Mouse (Mus musculus) heart, embryonic 16.5 days (tissue): Measurements from ENCODE around the gene Tfcp2. TPM values are rescaled to one million over a fixed set of nuclear protein-coding genes. Genes with fewer than 3 reads are reported as not detected.
"Not testable (repeated sequence)": the region's sequence is repeated elsewhere in the genome, so short reads cannot be mapped to it uniquely, and the experiment has no call there.

ENCODE experiments used
- ATAC-seq: fragments of 200-750 bp; cut with Nextera tagmentation; replicated peaks from 2 replicates; pipeline ENCODE4 v1.8.0; 2017; ENCODE audit warnings: moderate number of reproducible peaks; ENCODE audit not compliant: insufficient read depth, low FRiP score; ENCODE audit errors: extremely low read depth
- H3K27ac ChIP-seq: fragments of 300-500 bp; sonication (generic); 2 replicates; pipeline ENCODE4 v1.5.1; 2014; ENCODE audit warnings: mild to moderate bottlenecking, low read length, control low read depth, moderate library complexity
- H3K27me3 ChIP-seq: fragments of 300-500 bp; sonication (generic); 2 replicates; pipeline ENCODE4 v1.6.1; 2014; ENCODE audit warnings: low read length, mixed read lengths; ENCODE audit not compliant: control insufficient read depth, insufficient read depth
- H3K36me3 ChIP-seq: fragments of 300-500 bp; sonication (generic); 2 replicates; pipeline ENCODE4 v1.6.1; 2014; ENCODE audit not compliant: control insufficient read depth, insufficient read depth
- H3K4me1 ChIP-seq: fragments of 300-500 bp; sonication (generic); 2 replicates; pipeline ENCODE4 v1.6.1; 2014; ENCODE audit warnings: low read length, mixed read lengths; ENCODE audit not compliant: control insufficient read depth, insufficient read depth
- H3K4me2 ChIP-seq: fragments of 300-500 bp; sonication (generic); 2 replicates; pipeline ENCODE4 v1.6.1; 2014; ENCODE audit warnings: low read depth, mild to moderate bottlenecking, control low read depth, low read length
- H3K4me3 ChIP-seq: fragments of 300-500 bp; sonication (generic); 2 replicates; pipeline ENCODE4 v1.5.1; 2014; ENCODE audit warnings: mild to moderate bottlenecking, control low read depth, low read length
- H3K9ac ChIP-seq: fragments of 300-500 bp; sonication (generic); 2 replicates; pipeline ENCODE4 v1.6.1; 2014; ENCODE audit warnings: low read length, control low read depth
- H3K9me3 ChIP-seq: fragments of 300-500 bp; sonication (generic); replicated peaks from 2 replicates; pipeline ENCODE4 v1.6.1; 2016; ENCODE audit warnings: low read length; ENCODE audit not compliant: control insufficient read depth
- WGBS: fragments of 180-500 bp; shearing (Covaris S2); extraction: QIAGEN DNeasy Blood & Tissue Kit; methylation state at CpG from one replicate; pipeline ENCODE4 v1.1.7; 2014; 5-methylcytosine and 5-hydroxymethylcytosine counted together
- polyA plus RNA-seq: library from polyadenylated mRNA; unstranded; fragments of >200 nt; fragmentation: Nextera tagmentation; extraction: Ambion mirVana; gene quantifications from 2 replicates; pipeline ENCODE4 v1.2.1, GENCODE M21; 2015

The Tfcp2 gene
- polyA plus RNA-seq, 1 experiment from 2014 or later: 16.0 TPM

DNA sequence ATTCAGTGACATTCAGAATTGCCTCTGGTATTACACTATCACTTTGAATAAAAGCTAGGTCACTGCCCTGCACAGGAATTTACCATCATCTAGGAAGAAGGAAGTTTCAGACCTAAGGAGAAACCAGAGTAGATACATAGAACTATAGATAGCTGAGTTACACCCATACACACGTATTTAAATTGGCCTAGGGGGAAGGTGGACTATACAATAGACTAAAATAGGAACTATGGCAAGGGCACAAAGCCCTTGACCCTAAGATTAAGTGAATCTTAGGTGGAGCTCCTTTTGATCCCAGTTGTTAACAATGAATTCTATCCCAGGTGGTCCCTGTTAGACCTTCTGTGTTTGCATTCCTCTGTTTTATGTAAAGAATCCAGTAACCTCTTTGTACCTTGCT, 10.8 kb downstream of the Tfcp2 start:
- ATAC-seq, H3K36me3 ChIP-seq, H3K4me3 ChIP-seq, H3K4me2 ChIP-seq, H3K27me3 ChIP-seq, H3K4me1 ChIP-seq, H3K27ac ChIP-seq, H3K9me3 ChIP-seq, H3K9ac ChIP-seq: not testable (repeated sequence)
- WGBS: 46% methylated on average over 1 of the region's 1 CpGs

DNA sequence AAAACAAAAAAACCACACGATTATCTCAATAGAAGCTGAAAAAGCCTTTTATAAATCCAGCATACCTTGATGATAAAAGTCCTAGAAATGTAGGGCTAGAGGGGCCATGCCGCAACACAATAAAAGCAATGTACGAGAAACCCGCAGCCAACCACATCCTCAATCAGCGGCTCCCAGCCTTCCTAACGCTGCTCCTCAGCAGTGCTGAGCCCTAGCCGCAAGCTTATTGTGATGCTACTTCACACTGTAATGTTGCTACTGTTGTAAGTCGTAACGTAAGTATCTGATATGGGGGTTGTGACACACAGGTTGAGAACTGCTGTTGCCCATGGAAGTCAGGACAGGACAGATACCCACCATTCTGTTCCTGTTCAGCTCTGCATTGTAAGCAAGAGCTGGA, 12.4 kb downstream of the Tfcp2 start:
- H3K27me3 ChIP-seq: no peaks in the 10 kb centered on the region
- no peak for ATAC-seq
- H3K36me3 ChIP-seq: no peaks in the 10 kb centered on the region
- H3K9ac ChIP-seq: no peak overlapping the region
- no peak overlapping the region for H3K4me3 ChIP-seq
- H3K4me1 ChIP-seq: no peaks in the 10 kb centered on the region; the same call in 1 of the 2 replicates
- WGBS: 87% methylated on average over 9 of the region's 9 CpGs
- no peaks in the 10 kb centered on the region for H3K9me3 ChIP-seq
- H3K4me2 ChIP-seq: no peak overlapping the region
- H3K27ac ChIP-seq: no peak overlapping the region

DNA sequence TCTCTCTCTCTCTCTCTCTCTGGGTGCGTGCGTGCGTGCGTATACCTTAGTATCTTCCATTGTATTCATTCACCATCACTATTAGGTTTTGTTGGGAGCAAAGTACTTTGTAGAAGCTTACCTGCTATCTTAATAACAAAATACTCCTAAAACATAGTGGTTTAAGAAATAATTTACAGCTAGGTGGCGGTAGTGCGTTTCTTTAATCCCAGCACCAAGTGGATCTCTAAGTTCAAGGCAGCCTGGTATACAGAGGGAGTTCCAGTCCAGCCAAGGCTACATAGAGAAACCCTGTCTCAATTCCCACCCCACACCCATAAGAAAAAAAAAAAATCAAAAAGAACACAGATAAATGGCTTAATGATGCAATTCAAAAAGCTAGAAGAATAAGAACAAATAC, 13.9 kb downstream of the Tfcp2 start:
- 82% methylated on average over 6 of the region's 6 CpGs for WGBS
- Histone ChIP-seq H3K27ac (no peak overlapping the region), H3K4me3 (no peak overlapping the region), H3K4me1 (no peaks in the 10 kb centered on the region; the same call in 1 of the 2 replicates), H3K9ac (no peak overlapping the region), H3K36me3 (no peaks in the 10 kb centered on the region), H3K9me3 (no peaks in the 10 kb centered on the region), H3K27me3 (no peaks in the 10 kb centered on the region), H3K4me2 (no peak overlapping the region)
- ATAC-seq: no peak

DNA sequence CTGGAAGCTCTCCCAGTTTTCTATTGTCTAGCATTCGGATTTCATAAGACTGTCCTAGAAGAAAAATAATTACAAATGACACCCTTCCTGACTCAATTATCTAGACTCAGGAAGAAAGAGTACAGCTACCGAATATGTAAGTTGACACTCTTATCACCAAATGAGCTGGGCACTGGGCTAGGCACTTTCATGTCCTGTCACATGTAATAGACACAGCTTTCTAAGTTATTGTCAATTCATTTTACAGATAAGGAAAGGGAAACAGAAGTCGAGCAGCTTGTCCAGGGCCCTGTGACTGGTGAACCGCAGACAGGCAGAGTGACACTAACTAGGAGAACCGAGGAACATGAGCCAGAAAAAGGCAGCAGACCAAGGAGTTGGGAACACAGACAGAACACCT, 23.9 kb downstream of the Tfcp2 start:
- no peak for ATAC-seq
- Histone ChIP-seq H3K9me3 (no peaks in the 10 kb centered on the region), H3K27me3 (no peaks in the 10 kb centered on the region), H3K4me1 (0 out of 2 replicates have a peak, but pooled peaks cover 3% of the 10 kb centered on the region), H3K27ac (no peak overlapping the region; the same call in none of the 2 replicates), H3K9ac (no peak overlapping the region; the same call in 1 of the 2 replicates), H3K36me3 (0 out of 2 replicates have a peak, but pooled peaks cover 2% of the 10 kb centered on the region), H3K4me2 (no peak overlapping the region), H3K4me3 (no peak overlapping the region)
- 28% methylated on average over 5 of the region's 5 CpGs for WGBS

DNA sequence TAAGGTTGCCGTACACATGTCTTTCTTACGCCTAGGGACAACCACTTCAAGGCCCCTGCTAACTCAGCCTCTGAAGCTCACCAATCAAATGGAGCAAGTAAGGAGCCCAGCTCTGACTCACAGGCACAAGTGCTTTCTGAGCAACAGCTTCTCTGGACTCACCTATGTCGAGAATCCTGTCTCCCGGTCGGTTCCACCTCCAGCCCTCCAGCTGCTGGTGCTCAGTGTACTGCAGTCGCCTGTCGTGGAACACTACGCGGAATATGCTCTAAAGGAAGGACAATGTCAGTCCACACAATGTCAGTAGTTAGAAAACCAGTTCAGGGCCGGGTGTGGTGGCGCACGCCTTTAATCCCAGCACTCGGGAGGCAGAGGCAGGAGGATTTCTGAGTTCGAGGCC, 26.4 kb downstream of the Tfcp2 start:
- Histone ChIP-seq H3K27ac (no peak overlapping the region), H3K9ac (no peak overlapping the region)

DNA sequence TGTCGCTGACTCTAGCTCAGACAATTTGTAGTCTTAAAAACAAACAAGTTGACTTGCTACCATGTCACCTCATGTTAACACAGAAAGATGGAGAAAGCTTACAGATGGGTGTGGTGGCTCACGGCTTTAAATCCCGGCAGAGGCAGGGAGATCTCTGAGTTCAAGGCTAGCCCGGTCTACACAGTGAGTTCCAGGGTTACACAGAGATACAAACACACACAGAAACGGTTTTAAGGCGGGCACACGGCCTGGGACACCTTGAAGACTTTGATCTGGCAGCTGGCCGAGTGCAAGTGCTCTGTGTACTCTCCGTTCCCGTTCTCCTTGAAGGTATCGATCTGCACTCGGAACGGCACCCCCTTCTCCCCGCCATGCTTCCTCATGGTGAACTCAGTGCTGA, 31.5 kb downstream of the Tfcp2 start:
- no peaks in the 10 kb centered on the region for H3K27me3 ChIP-seq
- no peak overlapping the region for H3K4me3 ChIP-seq
- 92% methylated on average over 14 of the region's 14 CpGs for WGBS
- H3K9ac ChIP-seq: no peak overlapping the region
- H3K4me1 ChIP-seq: no peaks in the 10 kb centered on the region
- H3K4me2 ChIP-seq: no peak overlapping the region
- no peak overlapping the region for H3K27ac ChIP-seq
- no peaks in the 10 kb centered on the region for H3K9me3 ChIP-seq
- ATAC-seq: no peak
- peaks cover 13% of the 10 kb centered on the region; the same call in 1 of the 2 replicates for H3K36me3 ChIP-seq

More for the DNA sequence above, 26.4 kb downstream of the Tfcp2 start:
- no peaks in the 10 kb centered on the region for H3K9me3 ChIP-seq
- no peak for ATAC-seq
- H3K4me3 ChIP-seq: no peak overlapping the region
- H3K36me3 ChIP-seq: peaks cover 8% of the 10 kb centered on the region; the same call in 1 of the 2 replicates
- H3K4me1 ChIP-seq: 0 out of 2 replicates have a peak, but pooled peaks cover 3% of the 10 kb centered on the region
- WGBS: 91% methylated on average over 14 of the region's 14 CpGs
- H3K4me2 ChIP-seq: no peak overlapping the region
- no peaks in the 10 kb centered on the region for H3K27me3 ChIP-seq

DNA sequence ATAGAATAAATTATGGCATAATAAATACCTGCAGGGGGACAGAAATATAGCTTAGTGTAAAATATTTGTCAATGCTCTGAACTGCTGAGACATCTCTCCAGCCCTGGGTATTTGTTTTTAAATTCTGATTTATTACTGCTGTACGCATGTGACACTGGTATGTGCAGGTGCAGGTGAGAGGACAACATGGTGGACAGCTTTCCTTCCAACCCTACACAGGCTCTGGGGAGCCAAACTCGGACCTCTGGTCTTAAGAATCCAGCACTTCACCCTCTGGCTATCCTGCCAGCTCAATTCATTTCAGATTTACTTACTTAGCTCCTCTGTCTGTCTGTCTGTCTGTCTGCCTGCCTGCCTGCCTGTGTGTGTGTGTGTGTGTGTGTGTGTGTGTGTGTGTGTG, 36.7 kb downstream of the Tfcp2 start:
- Histone ChIP-seq H3K9ac (no peak overlapping the region), H3K27me3 (no peaks in the 10 kb centered on the region), H3K27ac (no peak overlapping the region), H3K4me1 (no peaks in the 10 kb centered on the region), H3K4me2 (no peak overlapping the region), H3K4me3 (no peak overlapping the region), H3K36me3 (peaks cover 36% of the 10 kb centered on the region), H3K9me3 (no peaks in the 10 kb centered on the region)
- WGBS: 92% methylated on average over 2 of the region's 2 CpGs
- no peak for ATAC-seq

DNA sequence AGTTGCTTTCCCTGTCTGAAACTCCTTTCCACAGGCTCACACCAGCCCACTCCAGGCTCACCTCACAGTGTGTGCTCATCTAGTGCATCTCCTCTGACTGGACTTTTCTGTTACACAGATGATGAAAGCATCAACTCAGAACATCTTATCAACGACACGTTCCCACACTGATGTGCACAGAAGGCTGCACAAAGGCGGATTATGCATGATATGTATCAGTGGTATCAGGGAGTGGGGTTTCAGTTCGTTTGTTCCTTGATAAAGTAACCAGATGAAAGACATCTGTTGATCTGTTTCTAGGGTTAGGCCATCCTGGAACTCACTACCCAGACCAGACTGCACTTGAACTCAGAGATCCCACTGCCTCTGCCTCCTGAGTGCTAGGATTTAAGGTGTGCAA, 38.4 kb downstream of the Tfcp2 start:
- Histone ChIP-seq H3K9me3 (no peaks in the 10 kb centered on the region), H3K4me1 (no peaks in the 10 kb centered on the region), H3K27me3 (no peaks in the 10 kb centered on the region), H3K4me3 (no peak overlapping the region), H3K27ac (no peak overlapping the region), H3K36me3 (peaks cover 40% of the 10 kb centered on the region), H3K9ac (no peak overlapping the region), H3K4me2 (no peak overlapping the region)
- ATAC-seq: no peak
- 66% methylated on average over 4 of the region's 4 CpGs for WGBS

DNA sequence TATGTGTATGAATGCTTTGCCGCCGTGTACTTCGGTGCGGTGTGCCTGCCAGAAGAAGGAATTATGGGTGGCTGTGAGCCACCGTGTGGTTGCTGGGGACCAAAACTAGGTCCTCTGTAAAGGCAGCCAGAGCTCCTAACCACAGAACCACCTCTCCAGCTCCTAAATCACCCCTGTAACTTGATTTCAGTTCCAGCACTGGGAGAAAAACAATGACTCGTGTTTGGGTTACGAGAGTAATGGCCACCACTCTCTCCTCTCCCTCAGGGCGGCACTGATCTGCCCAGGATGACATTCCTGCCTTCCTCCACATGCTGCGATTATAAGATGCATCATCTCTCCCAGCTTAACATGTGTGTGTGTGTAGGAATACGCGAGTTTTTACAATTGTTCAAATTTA, 41.7 kb downstream of the Tfcp2 start:
- Histone ChIP-seq H3K4me3 (no peak overlapping the region), H3K36me3 (peaks cover 46% of the 10 kb centered on the region), H3K27ac (no peak overlapping the region), H3K27me3 (no peaks in the 10 kb centered on the region), H3K9ac (no peak overlapping the region), H3K4me2 (no peak overlapping the region), H3K9me3 (no peaks in the 10 kb centered on the region), H3K4me1 (no peaks in the 10 kb centered on the region)
- no peak for ATAC-seq
- 91% methylated on average over 11 of the region's 11 CpGs for WGBS
